Mouse (Mus musculus) forebrain, postnatal 0 days (tissue): ENCODE results near the gene Mknk1. TPM values are rescaled to one million over a fixed set of nuclear protein-coding genes. Genes with fewer than 3 reads are reported as not detected.

Source experiments
- ATAC-seq: fragments of 200-750 bp; cut with Nextera tagmentation; 2 replicates; pipeline ENCODE4 v1.8.0; 2017; ENCODE audit warnings: mild to moderate bottlenecking, moderate library complexity
- DNase-seq: peaks from one replicate; pipeline ENCODE4 v3.0.0-alpha.2; 2015
- H3K27ac ChIP-seq: fragments of 300-500 bp; sonication (generic); 2 replicates; pipeline ENCODE4 v1.5.1; 2014; ENCODE audit warnings: low read depth, mild to moderate bottlenecking, antibody characterized with exemption, low read length, moderate library complexity, mixed read lengths
- H3K27me3 ChIP-seq: fragments of 300-500 bp; sonication (generic); 2 replicates; pipeline ENCODE4 v1.6.1; 2014; ENCODE audit warnings: mild to moderate bottlenecking, low read length, mixed read lengths; ENCODE audit not compliant: insufficient read depth
- H3K36me3 ChIP-seq: fragments of 300-500 bp; sonication (generic); 2 replicates; pipeline ENCODE4 v1.6.1; 2014; ENCODE audit warnings: mild to moderate bottlenecking, moderate library complexity; ENCODE audit not compliant: insufficient read depth
- H3K4me1 ChIP-seq: fragments of 300-500 bp; sonication (generic); 2 replicates; pipeline ENCODE4 v1.6.1; 2014; ENCODE audit warnings: antibody characterized with exemption; ENCODE audit not compliant: insufficient read depth
- H3K4me2 ChIP-seq: fragments of 300-500 bp; sonication (generic); 2 replicates; pipeline ENCODE4 v1.6.1; 2014; ENCODE audit warnings: low read depth, mild to moderate bottlenecking, moderate library complexity
- H3K4me3 ChIP-seq: fragments of 300-500 bp; sonication (generic); 2 replicates; pipeline ENCODE4 v1.5.1; 2014; ENCODE audit warnings: low read depth, low read length, mixed read lengths
- H3K9ac ChIP-seq: fragments of 300-500 bp; sonication (generic); 2 replicates; pipeline ENCODE4 v1.6.1; 2014; ENCODE audit warnings: mild to moderate bottlenecking
- H3K9me3 ChIP-seq: fragments of 300-500 bp; sonication (generic); 2 replicates; pipeline ENCODE4 v1.6.1; 2016; ENCODE audit warnings: low read length
- CTCF ChIP-seq: sonication (generic); IDR thresholded peaks from 2 replicates; pipeline ENCODE4 v1.5.1; 2016; ENCODE audit warnings: antibody characterized with exemption, control low read depth, low read depth
- WGBS: fragments of 180-500 bp; shearing (Covaris S2); extraction: QIAGEN DNeasy Blood & Tissue Kit; methylation state at CpG from one replicate; pipeline ENCODE4 v1.1.7; 2014; 5-methylcytosine and 5-hydroxymethylcytosine counted together
- polyA plus RNA-seq: library from polyadenylated mRNA; unstranded; fragments of >200 nt; fragmentation: Nextera tagmentation; extraction: Ambion mirVana; gene quantifications from 2 replicates; pipeline ENCODE4 v1.2.1, GENCODE M21; 2015
- total RNA-seq: library from RNA; depleted of rRNA; stranded (reverse); fragments of >200 nt; gene quantifications from 2 replicates; pipeline ENCODE4 v1.2.3, GENCODE M21; 2014; rRNA removed

Gene Mknk1
- total and polyA plus RNA-seq, 2 experiments from 2014 or later = 18.9 to 22.8 TPM

- no peak overlapping the region for H3K4me2 ChIP-seq
- WGBS = 77% methylated on average over 16 of the region's 16 CpGs
- H3K9ac ChIP-seq = no peak overlapping the region
- DNase-seq = no peak
- no peak overlapping the region for H3K27ac ChIP-seq
- H3K9me3 ChIP-seq = no peaks in the 10 kb centered on the region
- H3K4me1 ChIP-seq = no peaks in the 10 kb centered on the region
- H3K27me3 ChIP-seq = no peaks in the 10 kb centered on the region; the same call in none of the 2 replicates
- H3K36me3 ChIP-seq = no peaks in the 10 kb centered on the region
- no peak for TF ChIP-seq CTCF
- H3K4me3 ChIP-seq = no peak overlapping the region
- ATAC-seq = no peak
Measured at GRCm38 (mm10) chr4:115919911-115920310, 80.9 kb downstream of the Mknk1 start.

DNA sequence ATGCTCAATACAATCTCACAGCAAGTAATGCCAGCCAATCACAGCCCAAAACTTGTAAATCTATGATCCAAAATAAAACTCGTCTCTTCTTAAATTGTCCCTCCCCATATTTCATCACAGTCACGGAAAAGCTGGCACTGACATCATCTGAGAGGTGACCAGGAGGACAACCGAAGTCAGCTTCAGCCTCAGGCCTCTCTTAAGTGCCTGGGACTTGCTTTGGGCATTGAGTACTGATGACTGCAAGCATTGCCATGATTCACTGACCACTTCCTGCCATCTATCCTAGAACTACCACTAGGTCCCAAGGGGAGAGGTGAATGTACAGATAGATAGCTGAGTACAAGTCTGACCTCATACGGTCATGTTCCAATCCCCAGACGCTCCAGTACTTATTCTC lies 83.7 kb downstream of the Mknk1 start:
- TF ChIP-seq CTCF = no peak
- Histone ChIP-seq H3K36me3 (no peaks in the 10 kb centered on the region), H3K9ac (no peak overlapping the region), H3K27ac (no peak overlapping the region), H3K4me1 (no peaks in the 10 kb centered on the region), H3K9me3 (no peaks in the 10 kb centered on the region), H3K27me3 (no peaks in the 10 kb centered on the region; the same call in none of the 2 replicates), H3K4me3 (no peak overlapping the region), H3K4me2 (no peak overlapping the region)
- DNase-seq (no peak), ATAC-seq (no peak)
- 91% methylated on average over 5 of the region's 5 CpGs for WGBS

DNA sequence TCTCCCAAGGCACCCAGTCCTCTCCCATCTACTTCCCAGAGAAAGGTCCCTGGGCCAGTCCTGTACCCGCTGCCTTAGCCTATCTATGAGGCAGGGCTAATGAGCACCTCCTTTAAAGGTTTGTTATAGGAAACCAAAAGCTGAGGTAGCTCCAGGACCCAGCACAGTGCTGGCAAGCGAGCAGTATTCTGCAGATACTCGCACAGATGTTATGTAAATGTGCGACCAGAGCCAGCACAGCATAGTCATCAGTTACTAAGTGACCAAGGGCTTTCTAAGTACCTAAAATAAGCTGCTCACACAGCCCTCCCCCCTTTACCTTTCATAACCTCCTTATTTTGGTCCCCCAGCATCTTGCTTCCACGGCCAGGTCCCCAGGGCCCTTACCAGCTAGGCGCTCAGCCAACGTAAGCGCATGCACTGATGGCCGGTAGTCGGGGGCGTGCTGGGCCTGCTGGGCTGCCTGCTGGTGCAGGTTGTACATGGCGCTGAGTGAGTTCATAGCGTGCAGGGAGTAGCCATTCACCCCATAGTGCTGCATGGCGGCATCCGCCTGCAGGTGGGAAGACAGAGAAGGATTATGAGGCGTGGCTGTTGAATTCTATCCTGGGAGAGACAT lies 84.4 kb downstream of the Mknk1 start:
- Histone ChIP-seq H3K4me3 (no peak overlapping the region), H3K4me1 (no peaks in the 10 kb centered on the region), H3K36me3 (no peaks in the 10 kb centered on the region), H3K9ac (no peak overlapping the region), H3K27me3 (no peaks in the 10 kb centered on the region; the same call in none of the 2 replicates), H3K4me2 (no peak overlapping the region), H3K9me3 (no peaks in the 10 kb centered on the region), H3K27ac (no peak overlapping the region)
- ATAC-seq (no peak), DNase-seq (no peak)
- no peak for TF ChIP-seq CTCF
- 74% methylated on average over 16 of the region's 16 CpGs for WGBS

- Histone ChIP-seq H3K4me1 (no peaks in the 10 kb centered on the region), H3K36me3 (no peaks in the 10 kb centered on the region), H3K4me3 (no peak overlapping the region), H3K27me3 (peaks cover 15% of the 10 kb centered on the region), H3K27ac (no peak overlapping the region), H3K9me3 (no peaks in the 10 kb centered on the region), H3K4me2 (no peak overlapping the region), H3K9ac (no peak overlapping the region)
- TF ChIP-seq CTCF = no peak
- no peak for DNase-seq
- ATAC-seq = no peak; the same call in 1 of the 2 replicates
- WGBS = 62% methylated on average over 7 of the region's 7 CpGs
Measured at GRCm38 (mm10) chr4:115927637-115928036, 88.6 kb downstream of the Mknk1 start.

Other genes starting within 250 kb of the Mknk1 start
- not detected in 2 replicates for gene Cyp4a32, start 238.2 kb upstream of the Mknk1 start, total RNA-seq
- gene Cyp4a32, start 238.2 kb upstream of the Mknk1 start, polyA plus RNA-seq = not detected in 2 replicates
- 0.77 and 1.7 TPM in 2 replicates for gene Cyp4b1, start 191.5 kb upstream of the Mknk1 start, total RNA-seq
- gene Cyp4b1, start 191.5 kb upstream of the Mknk1 start, polyA plus RNA-seq = 1.2 and 1.8 TPM in 2 replicates
- 12.0 and 14.9 TPM in 2 replicates for gene Efcab14, start 101.5 kb upstream of the Mknk1 start, total RNA-seq
- 9.1 and 14.6 TPM in 2 replicates for gene Efcab14, start 101.5 kb upstream of the Mknk1 start, polyA plus RNA-seq
- gene Tex38, start 58.2 kb upstream of the Mknk1 start, total RNA-seq = 0.95 TPM in 1 of 2 replicates, not detected in the other
- gene Tex38, start 58.2 kb upstream of the Mknk1 start, polyA plus RNA-seq = 0.43 and 0.59 TPM in 2 replicates
- 22.1 and 34.0 TPM in 2 replicates for gene Atpaf1, start 54.4 kb upstream of the Mknk1 start, total RNA-seq
- 28.0 and 40.9 TPM in 2 replicates for gene Atpaf1, start 54.4 kb upstream of the Mknk1 start, polyA plus RNA-seq
- gene Mob3c, start 11.1 kb upstream of the Mknk1 start, total RNA-seq = 3.0 and 9.0 TPM in 2 replicates
- gene Mob3c, start 11.1 kb upstream of the Mknk1 start, polyA plus RNA-seq = 1.6 and 3.0 TPM in 2 replicates
- gene Kncn, start 45.2 kb downstream of the Mknk1 start, total RNA-seq = 0.38 TPM in 1 of 2 replicates, not detected in the other
- gene Kncn, start 45.2 kb downstream of the Mknk1 start, polyA plus RNA-seq = 0.10 and 0.44 TPM in 2 replicates
- gene 6430628N08Rik, start 51.5 kb downstream of the Mknk1 start, total RNA-seq = 1.3 and 1.4 TPM in 2 replicates
- gene 6430628N08Rik, start 51.5 kb downstream of the Mknk1 start, polyA plus RNA-seq = 0.54 and 0.62 TPM in 2 replicates
- 0.15 TPM in 1 of 2 replicates, not detected in the other for gene Dmbx1, start 100.7 kb downstream of the Mknk1 start, total RNA-seq
- gene Dmbx1, start 100.7 kb downstream of the Mknk1 start, polyA plus RNA-seq = 0.18 and 0.23 TPM in 2 replicates
- 28.8 and 42.7 TPM in 2 replicates for gene Faah, start 178.7 kb downstream of the Mknk1 start, total RNA-seq
- gene Faah, start 178.7 kb downstream of the Mknk1 start, polyA plus RNA-seq = 22.0 and 25.4 TPM in 2 replicates
- 9.9 and 10.6 TPM in 2 replicates for gene Nsun4, start 214.7 kb downstream of the Mknk1 start, total RNA-seq
- gene Nsun4, start 214.7 kb downstream of the Mknk1 start, polyA plus RNA-seq = 6.8 and 8.2 TPM in 2 replicates
- gene Uqcrh, start 235.9 kb downstream of the Mknk1 start, total RNA-seq = 271 and 387 TPM in 2 replicates
- 414 and 534 TPM in 2 replicates for gene Uqcrh, start 235.9 kb downstream of the Mknk1 start, polyA plus RNA-seq
- 95.4 and 98.4 TPM in 2 replicates for gene Lrrc41, start 236.1 kb downstream of the Mknk1 start, total RNA-seq
- gene Lrrc41, start 236.1 kb downstream of the Mknk1 start, polyA plus RNA-seq = 67.5 and 70.2 TPM in 2 replicates